Mouse (Mus musculus) G1E (cell line): ENCODE results near the gene Gfra1.

Experiments
- CTCF ChIP-seq: IDR thresholded peaks from 2 replicates; pipeline ENCODE4 v1.5.1; 2012; ENCODE audit warnings: low read depth, low read length, inconsistent platforms, mixed read lengths
- POLR2AphosphoS5 ChIP-seq: IDR thresholded peaks from 2 replicates; pipeline ENCODE4 v1.6.1; 2012; ENCODE audit warnings: low read depth, low read length, inconsistent platforms; ENCODE audit not compliant: insufficient replicate concordance

DNA sequence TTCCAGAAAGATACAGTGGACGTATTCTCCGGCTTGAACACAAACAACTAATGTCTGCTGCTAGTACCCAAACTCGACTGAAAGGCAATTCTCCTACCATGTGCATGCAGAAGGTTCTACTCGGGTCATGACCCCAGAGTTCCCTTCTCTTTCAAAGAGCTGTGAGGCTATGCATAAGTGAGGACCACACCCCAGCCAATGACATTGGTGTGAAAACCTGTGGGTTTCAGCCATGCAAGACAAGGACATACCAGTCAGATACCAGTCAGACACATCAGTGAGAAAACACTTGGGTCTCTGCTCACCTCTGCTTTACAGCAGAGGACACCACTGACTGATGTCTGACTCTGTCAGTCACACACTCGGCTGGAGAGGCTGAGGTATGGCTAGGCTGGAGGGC is 63.9 kb downstream of the Gfra1 start:
- no peak for TF ChIP-seq CTCF
- TF ChIP-seq POLR2AphosphoS5, result no peak
